Mouse (Mus musculus): ENCODE data around the gene Vmn1r45.
"Not testable (repeated sequence)": the region's sequence is repeated elsewhere in the genome, so short reads cannot be mapped to it uniquely, and the experiment has no call there.

Vmn1r45 gene

DNA sequence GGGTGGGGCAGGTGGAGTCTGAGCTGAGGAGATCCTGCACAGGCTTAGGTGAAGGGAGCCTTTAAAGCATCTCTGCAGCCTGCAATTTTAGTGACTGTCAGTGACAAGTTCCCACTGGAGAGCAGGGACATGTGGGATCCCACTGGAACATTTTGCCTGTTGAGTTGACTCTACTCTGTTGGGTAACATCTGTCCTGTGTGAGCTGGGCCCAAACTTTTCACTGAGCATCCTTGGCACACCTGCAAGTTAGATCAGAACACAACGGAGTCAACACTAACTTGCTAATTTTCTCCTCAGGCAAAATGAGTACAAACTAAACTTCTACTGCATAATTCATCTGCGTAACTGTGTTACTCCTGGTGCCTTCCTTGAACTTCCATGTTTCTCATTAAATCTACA, at the start of gene Vmn1r45:
Vmn1r45 (minus strand) TSS at position 101 of the 400 bp plus-strand sequence.
- not testable (repeated sequence) for DNase-seq (ENCODE audit: low read depth)

DNA sequence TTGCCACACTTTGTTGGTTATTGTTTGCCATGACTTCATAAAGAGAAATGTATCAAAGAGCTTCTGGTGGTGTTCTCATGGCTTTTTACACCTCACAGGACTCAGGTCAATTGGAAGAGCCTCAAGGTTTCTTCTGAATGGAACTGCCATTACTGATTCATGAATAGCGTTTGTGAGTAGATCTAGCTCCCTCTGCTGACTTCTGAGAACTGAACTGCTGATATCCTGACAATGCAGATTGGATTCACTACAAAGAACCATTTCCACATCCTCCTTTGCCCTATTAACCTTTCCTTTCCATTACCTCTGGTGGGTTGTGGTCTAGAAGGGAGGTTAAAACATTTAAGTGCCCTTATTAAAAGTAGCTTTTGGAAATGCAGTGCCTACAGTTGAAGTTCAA, 45.6 kb upstream of the Vmn1r45 start:
- no peak for DNase-seq (ENCODE audit: low read depth)

- DNase-seq (ENCODE audit: low read depth), result no peak
Measured at GRCm38 (mm10) chr6:89969013-89969412, 28.6 kb upstream of the Vmn1r45 start, which contains the start of gene Vmn1r46. Vmn1r46 (plus strand) TSS chr6:89969313.

GRCm38 (mm10) chr6:89966341-89966740, 25.9 kb upstream of the Vmn1r45 start:
- DNase-seq (ENCODE audit: low read depth), result no peak

GRCm38 (mm10) chr6:89953556-89953955, 13.2 kb upstream of the Vmn1r45 start:
- no peak for DNase-seq (ENCODE audit: low read depth)

- DNase-seq (ENCODE audit: low read depth), result no peak
Measured at GRCm38 (mm10) chr6:89940926-89941325, 528 bp upstream of the Vmn1r45 start.

GRCm38 (mm10) chr6:89883812-89884211, 56.6 kb downstream of the Vmn1r45 start:
- no peak for DNase-seq (ENCODE audit: low read depth)

DNA sequence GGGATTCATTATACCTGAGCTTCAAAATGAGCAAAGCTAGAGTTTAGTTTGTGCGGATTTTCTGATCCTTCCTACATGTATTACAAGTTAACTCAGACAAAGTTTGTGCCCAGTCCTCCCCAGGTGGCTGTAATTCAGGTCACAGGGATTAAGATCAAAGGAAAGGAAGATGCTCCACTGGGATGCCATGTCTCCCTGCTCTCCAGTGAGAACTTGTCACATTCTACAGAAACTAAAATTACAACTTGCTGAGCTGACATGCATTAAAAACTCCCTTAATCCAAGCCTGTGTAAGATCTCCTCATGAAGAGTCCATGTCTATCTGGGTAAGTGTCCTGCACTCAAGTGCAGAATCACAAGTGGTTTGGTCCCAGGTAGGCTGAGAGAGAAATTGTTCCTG, 57.0 kb downstream of the Vmn1r45 start, which contains the start of gene Vmn1r44:
Vmn1r44 (plus strand) TSS at position 301 of the 400 bp plus-strand sequence.
- no peak for DNase-seq (ENCODE audit: low read depth)
